Mouse (Mus musculus) liver, embryonic 14.5 days (tissue): ENCODE measurements around the gene Nudt19. TPM values are rescaled to one million over a fixed set of nuclear protein-coding genes. Genes with fewer than 3 reads are reported as not detected.
A peak's percentile ranks its signal among the peaks of the same experiment; 100 is the strongest.

Source experiments
- ATAC-seq: fragments of 200-750 bp; cut with Nextera tagmentation; 2 replicates; pipeline ENCODE4 v1.8.0; 2017; ENCODE audit warnings: moderate number of reproducible peaks, mild to moderate bottlenecking, moderate library complexity; ENCODE audit not compliant: insufficient read depth
- DNase-seq, 3 experiments: peaks; one replicate each; pipeline ENCODE4 v3.0.0-alpha.2; 2012 to 2013; ENCODE audit warnings: low read depth in 3 of 3, low spot score in 3 of 3
- H3K27ac ChIP-seq: fragments of 300-500 bp; sonication (generic); 2 replicates; pipeline ENCODE4 v1.5.1; 2014; ENCODE audit warnings: moderate library complexity, mild to moderate bottlenecking, control low read depth, inconsistent platforms
- H3K27me3 ChIP-seq: fragments of 300-500 bp; sonication (generic); 2 replicates; pipeline ENCODE4 v1.6.1; 2014; ENCODE audit warnings: mild to moderate bottlenecking, low read length, moderate library complexity; ENCODE audit not compliant: control insufficient read depth, insufficient read depth
- H3K36me3 ChIP-seq: fragments of 300-500 bp; sonication (generic); replicated peaks from 2 replicates; pipeline ENCODE4 v1.6.1; 2014; ENCODE audit warnings: low read depth; ENCODE audit not compliant: control insufficient read depth, insufficient read depth
- H3K4me1 ChIP-seq, 2 experiments: fragments of 200-500 bp in 1 of 2; fragments of 300-500 bp in 1 of 2; sonication (generic) in 1 of 2; replicated peaks; 2 replicates each; pipeline ENCODE4 v1.6.1; 2012 to 2014; ENCODE audit warnings: antibody characterized with exemption in 1 of 2, inconsistent platforms in 1 of 2, low read length in 1 of 2; ENCODE audit not compliant: control insufficient read depth in 2 of 2, insufficient read depth in 2 of 2
- H3K4me2 ChIP-seq: fragments of 300-500 bp; sonication (generic); 2 replicates; pipeline ENCODE4 v1.6.1; 2014; ENCODE audit warnings: low read depth, mild to moderate bottlenecking, control low read depth, moderate library complexity
- H3K4me3 ChIP-seq, 2 experiments: fragments of 200-500 bp in 1 of 2; fragments of 300-500 bp in 1 of 2; sonication (generic) in 1 of 2; 2 replicates each; pipeline ENCODE4 v1.5.1; 2012 to 2014; ENCODE audit warnings: low read depth in 2 of 2, low read length in 2 of 2, mild to moderate bottlenecking in 2 of 2, control low read depth in 1 of 2, inconsistent platforms in 1 of 2, moderate library complexity in 1 of 2; ENCODE audit not compliant: insufficient read depth in 1 of 2
- H3K9ac ChIP-seq: fragments of 300-500 bp; sonication (generic); replicated peaks from 2 replicates; pipeline ENCODE4 v1.6.1; 2014; ENCODE audit warnings: mild to moderate bottlenecking, control low read depth, moderate library complexity
- H3K9me3 ChIP-seq: fragments of 300-500 bp; sonication (generic); 2 replicates; pipeline ENCODE4 v1.6.1; 2016; ENCODE audit warnings: low read length, mixed read lengths; ENCODE audit not compliant: control insufficient read depth
- CTCF ChIP-seq: IDR thresholded peaks from 2 replicates; pipeline ENCODE4 v1.5.1; 2016; ENCODE audit warnings: antibody characterized with exemption, low read depth, control low read depth
- EP300 ChIP-seq: IDR thresholded peaks from 2 replicates; pipeline ENCODE4 v1.6.1; 2016; ENCODE audit warnings: antibody characterized with exemption, low read depth
- WGBS: fragments of 180-500 bp; shearing (Covaris S2); extraction: QIAGEN DNeasy Blood & Tissue Kit; methylation state at CpG from one replicate; pipeline ENCODE4 v1.1.7; 2014; ENCODE audit not compliant: insufficient replicate concordance; 5-methylcytosine and 5-hydroxymethylcytosine counted together
- polyA plus RNA-seq, 2 experiments: library from polyadenylated mRNA; depleted of rRNA in 1 of 2; stranded (reverse) in 1 of 2; unstranded in 1 of 2; fragments of >200 nt; fragmentation: Nextera tagmentation in 1 of 2; extraction: Ambion mirVana in 1 of 2; gene quantifications; 2 replicates each; pipeline versions ENCODE4 v1.2.1 to v1.2.3; 2012 to 2014

Gene Nudt19
- polyA plus RNA-seq, 2 experiments: 53.2 to 81.7 TPM

- 10% methylated on average over 15 of the region's 15 CpGs for WGBS
- H3K9me3 ChIP-seq: no peaks in the 10 kb centered on the region
- peak overlapping the region; percentile 70 to 87 for H3K4me3 ChIP-seq
- peaks cover 29% of the 10 kb centered on the region in 2 experiments for H3K4me1 ChIP-seq
- ATAC-seq: no peak
- H3K27ac ChIP-seq: peak overlapping the region; percentile 36; the same call in 1 of the 2 replicates
- peaks cover 33% of the 10 kb centered on the region for H3K27me3 ChIP-seq
- H3K9ac ChIP-seq: peak overlapping the region; percentile 82
- peaks cover 5% of the 10 kb centered on the region for H3K36me3 ChIP-seq
- peak overlapping the region; percentile 93 for H3K4me2 ChIP-seq
- DNase-seq: no peak
- TF ChIP-seq EP300 (no peak), CTCF (no peak)
These were observed 30.9 kb upstream of the Nudt19 start for GRCm38 (mm10) chr7:35586906-35587445.

GRCm38 (mm10) chr7:35586055-35586905 lies 30.2 kb upstream of the Nudt19 start, which contains the start of gene Ankrd27:
Gene Ankrd27, plus strand, starts transcription at chr7:35586244.
- Histone ChIP-seq H3K4me3 (peak within 1 kb of the TSS; percentile 70 to 87), H3K4me2 (peak within 1 kb of the TSS; percentile 93), H3K4me1 (peaks cover 29% of the 10 kb centered on the region in 2 experiments), H3K27me3 (peaks cover 33% of the 10 kb centered on the region), H3K36me3 (no peaks in the 10 kb centered on the region), H3K27ac (peak within 1 kb of the TSS; percentile 36; the same call in 1 of the 2 replicates), H3K9ac (peak within 1 kb of the TSS; percentile 82), H3K9me3 (no peaks in the 10 kb centered on the region)
- DNase-seq (peak; percentile 92 to 93 (median 92)), ATAC-seq (peak; percentile 94)
- TF ChIP-seq CTCF (no peak), EP300 (no peak)
- WGBS: under 1% methylated on average over 49 of the region's 49 CpGs

GRCm38 (mm10) chr7:35585191-35586054 lies 29.3 kb upstream of the Nudt19 start, which contains the start of gene Rgs9bp:
Gene Rgs9bp, minus strand, starts transcription at chr7:35585582.
- DNase-seq (no peak), ATAC-seq (peak; percentile 38)
- Histone ChIP-seq H3K9ac (peak within 1 kb of the TSS; percentile 82), H3K4me2 (peak within 1 kb of the TSS; percentile 93), H3K4me3 (peak within 1 kb of the TSS; percentile 70 to 87), H3K27ac (peak within 1 kb of the TSS; percentile 36; the same call in 1 of the 2 replicates), H3K4me1 (peaks cover 29% of the 10 kb centered on the region in 2 experiments), H3K9me3 (no peaks in the 10 kb centered on the region), H3K36me3 (no peaks in the 10 kb centered on the region), H3K27me3 (peaks cover 36% of the 10 kb centered on the region)
- TF ChIP-seq CTCF (no peak), EP300 (no peak)
- under 1% methylated on average over 43 of the region's 45 CpGs for WGBS

GRCm38 (mm10) chr7:35584786-35585190 lies 28.7 kb upstream of the Nudt19 start:
- DNase-seq (no peak), ATAC-seq (no peak)
- Histone ChIP-seq H3K4me3 (peak overlapping the region; percentile 70 to 78), H3K36me3 (no peaks in the 10 kb centered on the region), H3K27ac (no peak overlapping the region), H3K4me1 (peaks cover 27 to 29% of the 10 kb centered on the region in 2 experiments), H3K9me3 (no peaks in the 10 kb centered on the region), H3K27me3 (peaks cover 36% of the 10 kb centered on the region), H3K9ac (no peak overlapping the region; the same call in 1 of the 2 replicates), H3K4me2 (peak overlapping the region; percentile 93)
- TF ChIP-seq CTCF (no peak), EP300 (no peak)
- under 1% methylated on average over 50 of the region's 50 CpGs for WGBS
